Mouse (Mus musculus): ENCODE measurements at regions not wholly inside any gene's neighbourhood (a gene's known extent, or its start where the extent isn't known, plus 50 kb on each side); places are given as distances from the start of the nearest gene placed in this dataset.

GRCm38 (mm10) chr2:74099671-74100372 lies 188.7 kb upstream of the Atp5g3 start:
- DNase-seq: no peak

GRCm38 (mm10) chr2:74096809-74097208 lies 185.7 kb upstream of the Atp5g3 start:
- no peak for DNase-seq

- DNase-seq: no peak
Observed at GRCm38 (mm10) chr2:74093494-74093893, 182.4 kb upstream of the Atp5g3 start.

GRCm38 (mm10) chr2:74087375-74087774 lies 176.2 kb upstream of the Atp5g3 start:
- DNase-seq: no peak

- DNase-seq: no peak
Observed at GRCm38 (mm10) chr2:74084971-74085370, 173.8 kb upstream of the Atp5g3 start.

- no peak for DNase-seq
Observed at GRCm38 (mm10) chr2:74076774-74077173, 165.6 kb upstream of the Atp5g3 start.

- no peak for DNase-seq
Observed at GRCm38 (mm10) chr2:74075566-74075965, 164.4 kb upstream of the Atp5g3 start.

GRCm38 (mm10) chr2:74073396-74073795 lies 162.3 kb upstream of the Atp5g3 start:
- no peak for DNase-seq

- peak; percentile 50 to 66 for DNase-seq
Observed at GRCm38 (mm10) chr2:74066652-74067051, 155.5 kb upstream of the Atp5g3 start.

- no peak for DNase-seq
Observed at GRCm38 (mm10) chr2:74064369-74064768, 153.2 kb upstream of the Atp5g3 start.

GRCm38 (mm10) chr2:74063777-74064176 lies 152.7 kb upstream of the Atp5g3 start:
- peak; percentile 15 to 16 for DNase-seq

- no peak for DNase-seq
Observed at GRCm38 (mm10) chr2:74063302-74063701, 152.2 kb upstream of the Atp5g3 start.

- DNase-seq: no peak
Observed at GRCm38 (mm10) chr2:74042430-74042829, 131.3 kb upstream of the Atp5g3 start.

GRCm38 (mm10) chr2:74039580-74039979 lies 128.5 kb upstream of the Atp5g3 start:
- DNase-seq: no peak

GRCm38 (mm10) chr2:74036043-74036442 lies 124.9 kb upstream of the Atp5g3 start:
- no peak for DNase-seq

GRCm38 (mm10) chr2:74032177-74033021 lies 121.3 kb upstream of the Atp5g3 start:
- no peak for DNase-seq

- no peak for DNase-seq
Observed at GRCm38 (mm10) chr2:74029938-74030337, 118.8 kb upstream of the Atp5g3 start.

- peak; percentile 26 to 37 for DNase-seq
Observed at GRCm38 (mm10) chr2:74027404-74028104, 116.4 kb upstream of the Atp5g3 start.

GRCm38 (mm10) chr2:74015146-74015545 lies 104.0 kb upstream of the Atp5g3 start:
- no peak for DNase-seq

GRCm38 (mm10) chr2:74014201-74014600 lies 103.1 kb upstream of the Atp5g3 start:
- no peak for DNase-seq

GRCm38 (mm10) chr2:73998531-73998930 lies 87.4 kb upstream of the Atp5g3 start:
- no peak for DNase-seq

GRCm38 (mm10) chr2:73996986-73997385 lies 85.9 kb upstream of the Atp5g3 start:
- DNase-seq: no peak

GRCm38 (mm10) chr2:73991818-73992217 lies 80.7 kb upstream of the Atp5g3 start:
- no peak for DNase-seq

Measured in layer of hippocampus, postnatal 36 days (tissue).